Comparison of ENCODE assay signal across 15 mouse cellular contexts in genomic region chr1:105685501-105685900, GRCm38 (mm10).
"Had no signal": no experiment of that assay in that cellular context is flagged by ENCODE, and none has a peak within 500 bp of the region (broad histone marks: within the 10 kb centered on the region; RNA-seq: fewer than 3 reads in every experiment).

No protein-coding gene starts in this region.

- DNase-seq: gastrocnemius, adult 2 months; gastrocnemius, postnatal 10 days; gastrocnemius, postnatal 25 days; heart, adult 18-20 months; heart, postnatal 14 days; heart, postnatal 36 days; kidney, adult 11 months; kidney, adult 2 months; kidney, adult 9 months; kidney, postnatal 14 days; kidney, postnatal 36 days; liver; liver, embryonic 13.5 days had no signal

- ATAC-seq: hindbrain, postnatal 0 days; intestine, embryonic 16.5 days had no signal
